Mouse (Mus musculus) activated CD4-positive, CD25-positive, alpha-beta regulatory T cell, adult 9 weeks (primary cell): ENCODE results near the gene Olfr112. TPM values are rescaled to one million over a fixed set of nuclear protein-coding genes. Genes with fewer than 3 reads are reported as not detected.

ENCODE experiments used
- polyA plus RNA-seq: library from polyadenylated mRNA; unstranded; fragments of 100-300 nt; shearing (Covaris generic); gene quantifications from one replicate; pipeline ENCODE4 v1.2.1, GENCODE M21; 2017

Olfr112 gene
- polyA plus RNA-seq, result not detected

GRCm38 (mm10) chr17:37569351-37569750 lies at the start of gene Olfr112:
TSS of gene Olfr112 (minus strand) at chr17:37569451.

GRCm38 (mm10) chr17:37592643-37593042 lies 23.4 kb upstream of the Olfr112 start, which contains the start of gene Olfr114:
TSS of gene Olfr114 (minus strand) at chr17:37592743.

DNA sequence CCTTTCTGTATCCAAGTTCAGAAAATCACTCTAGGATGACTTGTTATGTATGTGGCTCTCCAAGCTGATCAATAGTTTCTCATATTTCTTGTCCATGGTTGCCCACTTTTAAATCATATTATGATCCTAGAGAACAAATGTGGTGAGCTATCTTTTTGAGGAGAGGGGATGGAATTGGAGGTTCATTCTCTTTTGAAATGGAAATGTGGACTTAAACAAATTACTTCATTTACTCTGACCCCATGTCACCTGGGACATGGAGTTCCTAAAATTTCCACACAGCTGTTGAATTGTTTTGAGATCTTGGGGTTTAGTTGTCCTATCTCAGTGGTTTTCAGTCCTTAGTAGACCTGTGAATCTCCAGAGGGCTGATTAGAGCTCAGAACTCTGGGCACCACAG lies 8.3 kb upstream of the Olfr112 start, which contains the start of gene Olfr113:
Gene Olfr113, minus strand, starts transcription at position 101 of the 400 bp plus-strand sequence.

Other genes starting within 250 kb of the Olfr112 start
- not detected for gene Olfr103, start 229.8 kb downstream of the Olfr112 start, polyA plus RNA-seq
- gene Olfr104-ps, start 209.9 kb downstream of the Olfr112 start, polyA plus RNA-seq, result not detected
- not detected for gene Olfr105-ps, start 190.4 kb downstream of the Olfr112 start, polyA plus RNA-seq
- gene Olfr106-ps, start 179.1 kb downstream of the Olfr112 start, polyA plus RNA-seq, result not detected
- not detected for gene Olfr107, start 170.2 kb downstream of the Olfr112 start, polyA plus RNA-seq
- not detected for gene Olfr108, start 124.0 kb downstream of the Olfr112 start, polyA plus RNA-seq
- not detected for gene Olfr109, start 110.5 kb downstream of the Olfr112 start, polyA plus RNA-seq
- not detected for gene H2-M2, start 85.9 kb downstream of the Olfr112 start, polyA plus RNA-seq
- not detected for gene Olfr110, start 77.0 kb downstream of the Olfr112 start, polyA plus RNA-seq
- not detected for gene Olfr111, start 61.4 kb downstream of the Olfr112 start, polyA plus RNA-seq
- not detected for gene Olfr113, start 8.2 kb upstream of the Olfr112 start, polyA plus RNA-seq
- not detected for gene Olfr114, start 23.3 kb upstream of the Olfr112 start, polyA plus RNA-seq
- not detected for gene Olfr115, start 57.7 kb upstream of the Olfr112 start, polyA plus RNA-seq
- gene Olfr116, start 57.7 kb upstream of the Olfr112 start, polyA plus RNA-seq, result not detected
- not detected for gene Olfr117, start 94.3 kb upstream of the Olfr112 start, polyA plus RNA-seq
- not detected for gene Olfr118, start 97.5 kb upstream of the Olfr112 start, polyA plus RNA-seq
- gene Olfr119, start 127.1 kb upstream of the Olfr112 start, polyA plus RNA-seq, result not detected
- gene Olfr120, start 152.4 kb upstream of the Olfr112 start, polyA plus RNA-seq, result not detected
- not detected for gene Olfr121, start 179.4 kb upstream of the Olfr112 start, polyA plus RNA-seq
- not detected for gene Olfr122, start 199.2 kb upstream of the Olfr112 start, polyA plus RNA-seq
- not detected for gene Olfr123, start 224.1 kb upstream of the Olfr112 start, polyA plus RNA-seq
- not detected for gene Olfr124, start 230.4 kb upstream of the Olfr112 start, polyA plus RNA-seq